Mouse (Mus musculus): ENCODE data around the gene Dnajc25.

GRCm38 (mm10) chr4:58998688-58999087 lies 3.8 kb downstream of the Dnajc25 start:
- TF ChIP-seq CTCF (IDR thresholded peaks at IDR 0.05) (no peak), EP300 (IDR thresholded peaks at IDR 0.05) (no peak)

Measured in lung, postnatal 0 days (tissue).